ENCODE assay signal across 8 mouse cellular contexts in the genomic region with DNA sequence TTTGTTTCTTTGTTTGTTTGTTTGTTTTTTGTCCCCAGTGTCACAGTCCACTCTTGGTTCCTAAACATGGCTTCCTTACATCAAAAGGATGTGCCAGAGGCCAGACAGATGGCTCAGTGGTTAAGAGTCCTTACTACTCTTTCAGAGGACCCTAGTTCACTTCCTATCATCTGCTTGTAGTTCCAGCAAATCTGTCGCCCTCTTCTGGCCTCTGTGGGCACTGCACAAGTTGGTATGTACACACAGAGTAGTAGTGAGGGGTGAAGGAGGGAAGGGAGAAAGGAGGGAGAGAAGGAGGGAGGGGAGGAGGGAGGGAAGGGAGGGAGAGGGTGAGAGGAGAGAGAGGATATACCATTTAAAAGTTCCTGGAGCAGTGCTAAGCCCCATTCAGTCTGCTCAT. TPM values are rescaled to one million over a fixed set of nuclear protein-coding genes. Genes with fewer than 3 reads are reported as not detected.
DNase-seq lines count a peak whose midpoint lies in the region; TF ChIP-seq lines count a peak whose summit lies in the region.

No protein-coding gene starts in this region.

- H3K4me1 ChIP-seq in heart, adult 2 months (ENCODE audit: control insufficient read depth, insufficient read depth, low read length) = no peaks in the 10 kb centered on the region

- 7% methylated on average over 1 of the region's 1 CpGs for WGBS in heart, adult 2 months

- TF ChIP-seq CTCF in heart, adult 2 months (IDR thresholded peaks at IDR 0.05) = peak; percentile 61

- no peaks in the 10 kb centered on the region for H3K79me2 ChIP-seq in heart, adult 2 months (replicated peaks; ENCODE audit: control insufficient read depth, insufficient read depth, low read length)

- no peak for TF ChIP-seq EP300 in heart, adult 2 months (IDR thresholded peaks at IDR 0.05; ENCODE audit: insufficient read depth, low read depth, low read length)

- no peak overlapping the region for H3K4me3 ChIP-seq in heart, adult 2 months

- DNase-seq in heart, adult 2 months = peak in 1 of 2 experiments; percentile 33
- no peak for DNase-seq in heart, postnatal 25 days (ENCODE audit: low spot score)
- DNase-seq in right cerebral cortex, postnatal 4 days = peak; percentile 55
- DNase-seq in right cerebral cortex, postnatal 25 days = no peak
- peak; percentile 56 for DNase-seq in embryo, embryonic 11 days
- peak; percentile 37 for DNase-seq in naive thymus-derived CD4-positive, alpha-beta T cell, adult 2 months (ENCODE audit: low read depth)
- DNase-seq in frontal cortex, postnatal 36 days (ENCODE audit: low spot score in 2 of 2) = no peak
- DNase-seq in right cerebral cortex, adult 18-20 months = no peak

- no peak overlapping the region for H3K27ac ChIP-seq in heart, adult 2 months

- intact Hi-C loops in heart, adult 2 months (cut with DNase I) = loop anchor here (5.0 to 10.0 kb wide), 3 partner anchors 103 to 376 kb away; no protein-coding TSS in a partner anchor
- intact Hi-C loops in heart, postnatal 25 days (cut with DNase I) = loop anchor here (2.0 to 10.0 kb wide), 3 partner anchors 103 to 376 kb away; no protein-coding TSS in a partner anchor

- no peaks in the 10 kb centered on the region for H3K27me3 ChIP-seq in heart, adult 2 months (ENCODE audit: control insufficient read depth, insufficient read depth, low read length)

- H3K9ac ChIP-seq in heart, adult 2 months (ENCODE audit: low read depth, low read length) = no peak overlapping the region

- no peaks in the 10 kb centered on the region for H3K36me3 ChIP-seq in heart, adult 2 months (ENCODE audit: control insufficient read depth, insufficient read depth, low read length)

- no peak for TF ChIP-seq POLR2A in heart, adult 2 months (IDR thresholded peaks at IDR 0.05; ENCODE audit: insufficient read depth, low read depth, low read length)

RNA-seq across cellular contexts. Expression of a gene that starts 15.8 kb away (rescaled TPM):
- 10 to 100 TPM; 22.1 to 26.6 TPM for total RNA-seq in heart, adult 2 months (2021)
- 19.8 and 25.5 TPM in 2 replicates for polyA plus RNA-seq in heart, adult 2 months (2012; rRNA removed)
- 10 to 100 TPM; 29.8 to 33.0 TPM for total RNA-seq in heart, postnatal 25 days (2021)

Comparison
In these comparisons a context has a peak if more than half of its experiments do, and no peak if none do; other contexts are left out.
1. DNase-seq: peak in right cerebral cortex, postnatal 4 days (single experiment), embryo, embryonic 11 days (single experiment) and naive thymus-derived CD4-positive, alpha-beta T cell, adult 2 months (single experiment); none in heart, postnatal 25 days (single experiment), right cerebral cortex, postnatal 25 days (single experiment), frontal cortex, postnatal 36 days (0 of 2) and right cerebral cortex, adult 18-20 months (single experiment).